Mouse (Mus musculus) heart, embryonic 13.5 days (tissue): ENCODE results near the gene Tom1l1. TPM values are rescaled to one million over a fixed set of nuclear protein-coding genes. Genes with fewer than 3 reads are reported as not detected.

Experiments
- ATAC-seq: fragments of 200-750 bp; cut with Nextera tagmentation; 2 replicates; pipeline ENCODE4 v1.8.0; 2017; ENCODE audit warnings: moderate TSS enrichment; ENCODE audit not compliant: insufficient number of reproducible peaks, low FRiP score, low TSS enrichment; ENCODE audit errors: extremely low read depth
- H3K27ac ChIP-seq: fragments of 300-500 bp; sonication (generic); replicated peaks from 2 replicates; pipeline ENCODE4 v1.5.1; 2015; ENCODE audit warnings: moderate library complexity, mild to moderate bottlenecking, inconsistent platforms
- H3K27me3 ChIP-seq: fragments of 300-500 bp; sonication (generic); replicated peaks from 2 replicates; pipeline ENCODE4 v1.6.1; 2015; ENCODE audit warnings: mild to moderate bottlenecking, inconsistent platforms
- H3K36me3 ChIP-seq: fragments of 300-500 bp; sonication (generic); 2 replicates; pipeline ENCODE4 v1.6.1; 2015; ENCODE audit warnings: mild to moderate bottlenecking, inconsistent platforms
- H3K4me1 ChIP-seq: fragments of 300-500 bp; sonication (generic); 2 replicates; pipeline ENCODE4 v1.6.1; 2015; ENCODE audit warnings: inconsistent platforms
- H3K4me2 ChIP-seq: fragments of 300-500 bp; sonication (generic); 2 replicates; pipeline ENCODE4 v1.6.1; 2015; ENCODE audit warnings: inconsistent platforms, mild to moderate bottlenecking, moderate library complexity
- H3K4me3 ChIP-seq: fragments of 300-500 bp; sonication (generic); 2 replicates; pipeline ENCODE4 v1.5.1; 2015; ENCODE audit warnings: moderate library complexity, mild to moderate bottlenecking, inconsistent platforms
- H3K9ac ChIP-seq: fragments of 300-500 bp; sonication (generic); 2 replicates; pipeline ENCODE4 v1.6.1; 2015; ENCODE audit warnings: inconsistent platforms, mild to moderate bottlenecking, moderate library complexity
- H3K9me3 ChIP-seq: fragments of 300-500 bp; sonication (generic); 2 replicates; pipeline ENCODE4 v1.6.1; 2016; ENCODE audit warnings: inconsistent platforms
- WGBS: fragments of 180-500 bp; shearing (Covaris S2); methylation state at CpG from one replicate; pipeline ENCODE4 v1.1.7; 2015; ENCODE audit warnings: mixed read lengths; 5-methylcytosine and 5-hydroxymethylcytosine counted together
- polyA plus RNA-seq: library from polyadenylated mRNA; unstranded; fragments of >200 nt; fragmentation: Nextera tagmentation; extraction: Ambion mirVana; gene quantifications from 2 replicates; pipeline ENCODE4 v1.2.1, GENCODE M21; 2015

The Tom1l1 gene
- polyA plus RNA-seq, 1 experiment from 2014 or later: 29.3 TPM

DNA sequence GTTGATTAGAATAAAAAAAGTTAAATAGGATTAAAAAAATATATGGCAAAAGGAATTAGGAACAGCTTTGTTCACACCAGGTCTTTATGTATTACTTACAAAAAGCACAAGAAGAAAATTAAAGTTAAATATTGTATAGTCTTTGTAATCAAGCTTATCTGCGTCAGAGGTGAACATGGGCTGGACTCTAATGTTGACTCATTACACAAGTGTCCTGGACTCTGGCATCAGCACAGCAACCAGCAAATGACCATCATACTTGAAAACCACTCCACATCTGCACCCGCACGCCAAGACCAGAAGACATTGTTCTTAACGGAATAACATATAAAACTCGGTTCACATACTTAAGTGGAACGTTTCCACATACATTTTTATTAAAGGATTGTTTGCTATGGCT, 20.8 kb downstream of the Tom1l1 start:
- Histone ChIP-seq H3K27me3 (no peaks in the 10 kb centered on the region), H3K27ac (no peak overlapping the region), H3K4me3 (no peak overlapping the region), H3K36me3 (peaks cover 30% of the 10 kb centered on the region), H3K4me2 (no peak overlapping the region), H3K4me1 (peaks cover 41% of the 10 kb centered on the region), H3K9me3 (no peaks in the 10 kb centered on the region), H3K9ac (no peak overlapping the region)
- WGBS: 90% methylated on average over 6 of the region's 6 CpGs
- no peak for ATAC-seq

DNA sequence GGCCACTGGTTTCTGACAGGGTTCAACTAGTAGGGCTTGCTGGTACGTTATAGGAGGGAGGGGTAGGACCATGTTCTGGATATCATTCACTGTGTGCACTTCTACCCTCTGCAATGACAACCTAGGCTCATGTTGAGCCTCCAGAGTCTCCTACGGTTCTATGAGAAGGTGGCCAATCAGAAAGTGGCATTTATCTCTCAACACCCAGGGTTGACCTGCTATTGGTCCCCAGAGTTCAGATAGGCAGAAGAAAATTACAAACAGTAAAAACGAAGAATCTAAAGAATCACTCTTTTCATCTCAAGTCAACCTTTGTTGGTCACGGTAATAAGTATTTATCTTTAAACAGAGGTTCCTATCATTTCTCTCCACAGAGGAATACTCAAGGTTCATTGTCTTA, 21.2 kb downstream of the Tom1l1 start:
- Histone ChIP-seq H3K4me3 (no peak overlapping the region), H3K27me3 (no peaks in the 10 kb centered on the region), H3K27ac (0 out of 2 replicates have a peak overlapping the region, but pooled peaks have one; percentile 7)

DNA sequence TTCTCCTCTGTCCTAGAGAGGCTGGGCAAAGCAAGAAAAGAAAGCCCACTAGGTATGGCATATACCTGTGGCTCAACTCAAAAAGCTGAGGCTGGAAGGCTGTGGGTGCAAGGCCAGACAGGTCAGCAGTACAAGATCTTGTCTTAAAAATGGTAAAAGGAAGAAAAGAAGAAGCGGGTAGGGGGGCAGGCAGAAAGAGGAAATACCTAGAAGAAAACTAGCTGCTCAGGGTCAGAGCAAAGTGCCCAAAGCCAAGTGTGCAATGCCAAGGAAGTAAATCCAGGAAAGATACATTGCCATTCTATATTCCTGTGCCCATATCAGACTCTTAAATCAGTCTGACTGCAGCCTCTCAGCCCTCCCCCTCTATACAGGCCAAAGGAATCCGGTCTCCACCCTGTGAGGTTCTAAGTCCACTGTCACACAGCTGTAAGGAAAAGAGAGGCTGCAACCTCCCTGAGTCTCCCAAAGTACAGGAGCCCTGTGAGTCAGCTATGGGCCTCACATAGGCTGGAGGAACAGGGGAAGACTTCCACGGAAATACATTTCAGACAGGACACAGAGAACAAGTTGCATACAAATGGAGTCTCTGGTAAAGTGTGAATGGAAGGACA, 21.9 kb downstream of the Tom1l1 start:
- peaks cover 33% of the 10 kb centered on the region for H3K36me3 ChIP-seq
- no peak overlapping the region for H3K9ac ChIP-seq
- no peak overlapping the region for H3K4me3 ChIP-seq
- H3K27ac ChIP-seq: no peak overlapping the region
- H3K4me2 ChIP-seq: no peak overlapping the region
- 63% methylated on average over 3 of the region's 3 CpGs for WGBS
- H3K27me3 ChIP-seq: no peaks in the 10 kb centered on the region
- H3K9me3 ChIP-seq: no peaks in the 10 kb centered on the region
- no peak for ATAC-seq
- H3K4me1 ChIP-seq: peaks cover 41% of the 10 kb centered on the region

More for the DNA sequence above, 21.2 kb downstream of the Tom1l1 start:
- Histone ChIP-seq H3K36me3 (peaks cover 28% of the 10 kb centered on the region), H3K9ac (no peak overlapping the region), H3K4me1 (peaks cover 41% of the 10 kb centered on the region), H3K9me3 (no peaks in the 10 kb centered on the region), H3K4me2 (no peak overlapping the region)
- ATAC-seq: no peak
- 70% methylated on average over 4 of the region's 4 CpGs for WGBS

DNA sequence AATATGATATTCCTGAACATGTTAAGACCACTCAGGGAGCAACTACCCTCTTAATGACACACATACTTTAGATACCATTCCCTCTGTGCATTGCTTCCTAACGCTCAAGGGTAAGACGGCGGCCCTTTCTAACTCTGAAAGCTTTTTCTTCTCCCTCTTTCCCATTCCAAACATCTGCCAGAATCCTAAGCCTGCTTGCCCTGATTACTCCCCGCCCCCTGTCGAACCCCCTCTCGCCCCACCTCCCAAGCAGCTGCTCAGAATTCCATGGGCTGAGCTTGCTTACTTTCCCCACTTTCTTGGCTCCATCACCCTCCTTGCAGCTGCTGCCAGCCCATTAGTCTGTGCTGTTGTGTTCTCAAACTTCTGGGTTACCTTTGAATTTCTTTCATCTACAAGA, 23.0 kb downstream of the Tom1l1 start:
- H3K9me3 ChIP-seq: no peaks in the 10 kb centered on the region
- peak overlapping the region; percentile 53 for H3K4me2 ChIP-seq
- H3K36me3 ChIP-seq: peaks cover 39% of the 10 kb centered on the region
- 0 out of 2 replicates have a peak overlapping the region, but pooled peaks have one; percentile 4 for H3K4me3 ChIP-seq
- H3K9ac ChIP-seq: peak overlapping the region; percentile 50
- peak overlapping the region; percentile 74 for H3K27ac ChIP-seq
- ATAC-seq: no peak
- 9% methylated on average over 6 of the region's 6 CpGs for WGBS
- peaks cover 41% of the 10 kb centered on the region for H3K4me1 ChIP-seq
- H3K27me3 ChIP-seq: no peaks in the 10 kb centered on the region

DNA sequence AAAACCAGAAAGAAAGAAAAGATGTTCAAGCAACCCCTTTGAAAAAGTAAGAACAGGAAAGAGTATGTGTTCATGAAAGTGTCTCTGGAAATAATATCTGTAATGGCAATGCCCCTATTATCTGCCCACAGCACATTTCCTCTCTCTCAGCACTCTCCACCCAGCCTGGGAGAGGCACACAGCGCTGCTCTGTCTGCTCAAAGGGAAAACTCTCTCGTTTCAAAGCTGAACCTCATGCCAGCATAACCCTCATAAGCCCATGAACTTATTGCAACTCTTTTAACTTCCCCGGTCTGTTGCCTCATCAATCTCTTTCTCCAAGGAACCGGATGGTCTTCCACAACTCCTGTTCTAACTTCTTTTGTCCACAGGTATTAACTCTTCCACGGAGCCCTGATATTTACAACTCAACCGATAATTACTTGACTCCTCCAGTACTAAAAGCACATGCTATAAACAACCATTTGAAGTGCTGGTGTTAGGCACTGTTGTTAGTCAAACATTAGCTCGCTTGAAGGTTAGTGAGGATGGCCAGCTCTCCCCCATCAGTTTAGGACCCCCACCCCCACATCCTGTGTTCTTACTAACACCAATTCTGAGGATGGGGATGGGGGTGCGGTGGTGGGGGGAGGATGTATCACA, 23.7 kb downstream of the Tom1l1 start:
- Histone ChIP-seq H3K4me2 (peak overlapping the region; percentile 53), H3K4me3 (0 out of 2 replicates have a peak overlapping the region, but pooled peaks have one; percentile 4), H3K27ac (peak overlapping the region; percentile 74), H3K9me3 (no peaks in the 10 kb centered on the region), H3K36me3 (peaks cover 39% of the 10 kb centered on the region), H3K27me3 (no peaks in the 10 kb centered on the region), H3K4me1 (peaks cover 41% of the 10 kb centered on the region), H3K9ac (peak overlapping the region; percentile 50)
- WGBS: 18% methylated on average over 8 of the region's 8 CpGs
- ATAC-seq: peak; percentile 63; the same call in 1 of the 2 replicates

DNA sequence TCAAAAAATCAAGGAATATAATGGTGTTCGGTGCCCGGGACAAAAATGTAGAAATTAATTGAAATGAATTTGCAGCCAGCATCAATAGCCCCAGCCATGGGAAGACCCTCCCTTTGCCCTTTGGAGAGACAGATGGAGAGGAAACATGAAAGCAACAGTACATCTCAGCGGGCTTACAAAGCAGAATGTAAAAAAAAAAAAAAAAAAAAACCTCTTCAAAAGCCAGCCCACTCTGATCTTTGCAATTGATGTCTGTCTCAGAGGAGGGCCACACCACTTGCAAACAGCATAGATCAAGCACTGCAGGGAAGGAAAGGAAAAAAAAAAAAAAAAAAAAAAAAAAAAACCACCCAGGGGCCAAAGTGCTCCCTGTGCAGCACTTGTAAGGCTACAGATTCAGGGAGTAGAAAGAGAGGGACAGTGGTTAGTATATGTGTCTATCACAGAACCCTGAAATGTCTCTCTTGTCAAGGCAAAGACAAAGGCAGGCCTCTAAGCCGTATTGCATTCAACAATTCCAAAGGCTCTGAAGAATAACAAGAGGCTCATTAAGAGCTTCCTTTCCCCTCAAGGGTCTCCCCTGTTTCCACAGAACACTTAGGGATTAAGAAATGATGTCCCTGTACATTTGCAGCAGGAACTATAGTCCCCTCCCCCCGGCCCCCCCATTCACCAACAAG, 24.4 kb downstream of the Tom1l1 start:
- Histone ChIP-seq H3K27ac (peak overlapping the region; percentile 74), H3K9ac (no peak overlapping the region), H3K36me3 (peaks cover 39% of the 10 kb centered on the region), H3K4me3 (no peak overlapping the region), H3K4me1 (peaks cover 41% of the 10 kb centered on the region), H3K9me3 (no peaks in the 10 kb centered on the region), H3K4me2 (peak overlapping the region; percentile 53), H3K27me3 (no peaks in the 10 kb centered on the region)
- ATAC-seq: no peak
- WGBS: 53% methylated on average over 5 of the region's 5 CpGs

DNA sequence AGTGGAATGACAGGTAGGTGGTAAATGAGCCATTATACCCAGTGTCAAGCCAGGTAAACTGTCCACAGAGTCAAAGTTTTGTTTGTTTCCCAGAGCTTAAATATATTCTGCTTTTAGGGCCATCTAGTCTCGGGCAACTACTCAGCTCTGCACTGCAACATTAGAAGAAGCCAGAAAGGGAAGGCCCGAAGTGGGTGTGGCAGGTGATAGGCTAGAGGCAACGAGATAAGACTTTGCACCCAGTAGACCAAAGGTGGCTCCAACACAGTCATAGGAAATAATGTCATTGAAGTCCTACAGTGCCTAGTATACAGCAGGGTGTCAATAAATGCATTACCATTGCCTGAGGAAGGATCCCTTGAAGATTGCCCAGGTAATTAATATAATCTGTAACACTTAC, 25.1 kb downstream of the Tom1l1 start:
- peaks cover 34% of the 10 kb centered on the region for H3K36me3 ChIP-seq
- peaks cover 41% of the 10 kb centered on the region for H3K4me1 ChIP-seq
- no peak for ATAC-seq
- H3K27ac ChIP-seq: no peak overlapping the region
- WGBS: 52% methylated on average over 3 of the region's 3 CpGs
- no peaks in the 10 kb centered on the region for H3K9me3 ChIP-seq
- H3K9ac ChIP-seq: no peak overlapping the region
- no peak overlapping the region for H3K4me3 ChIP-seq
- H3K27me3 ChIP-seq: no peaks in the 10 kb centered on the region
- H3K4me2 ChIP-seq: no peak overlapping the region

DNA sequence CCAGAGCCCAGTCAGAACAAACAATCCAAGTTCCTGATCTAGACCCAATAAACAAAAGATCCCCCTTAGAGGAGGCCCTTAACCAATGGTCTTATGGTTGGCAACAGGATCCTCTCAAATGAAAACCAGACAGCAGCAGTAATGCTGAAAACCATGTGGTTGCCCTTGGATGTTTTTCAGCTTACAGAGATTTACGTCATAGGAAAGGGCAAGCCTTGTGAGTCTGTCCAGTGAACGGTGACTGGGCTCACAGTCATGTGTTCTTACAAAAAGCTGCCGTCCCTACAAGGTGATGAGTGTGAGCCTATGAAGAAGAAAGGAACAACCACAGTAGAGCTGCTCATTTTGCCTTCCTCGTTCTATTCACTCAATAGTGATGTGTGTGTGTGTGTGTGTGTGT, 27.5 kb downstream of the Tom1l1 start:
- Histone ChIP-seq H3K36me3 (peaks cover 56% of the 10 kb centered on the region), H3K4me2 (no peak overlapping the region), H3K4me1 (peaks cover 28% of the 10 kb centered on the region), H3K9me3 (no peaks in the 10 kb centered on the region), H3K27ac (no peak overlapping the region), H3K27me3 (no peaks in the 10 kb centered on the region), H3K4me3 (no peak overlapping the region), H3K9ac (no peak overlapping the region)
- 77% methylated on average over 4 of the region's 4 CpGs for WGBS
- no peak for ATAC-seq

DNA sequence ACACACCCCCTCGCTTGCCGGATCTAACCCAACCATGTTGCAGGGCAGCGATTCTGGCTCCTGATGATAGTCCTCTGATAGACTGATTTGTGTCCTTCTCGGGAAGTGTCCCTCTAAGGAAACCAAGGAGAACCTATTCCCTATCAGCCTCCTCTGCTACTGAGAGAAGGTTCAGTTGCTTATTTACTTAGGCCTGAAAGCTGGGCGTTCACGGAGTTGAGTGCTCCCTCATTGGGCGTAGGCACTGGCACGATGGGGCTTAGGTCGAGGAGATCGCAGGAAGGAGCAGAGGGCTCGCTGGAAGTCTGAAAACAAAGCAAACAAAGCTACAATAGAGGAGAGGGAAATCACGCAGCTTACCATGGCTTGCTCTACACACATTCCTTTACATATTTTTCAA, 30.6 kb downstream of the Tom1l1 start:
- ATAC-seq: no peak
- 90% methylated on average over 12 of the region's 12 CpGs for WGBS
- no peak overlapping the region for H3K4me2 ChIP-seq
- no peaks in the 10 kb centered on the region for H3K27me3 ChIP-seq
- no peaks in the 10 kb centered on the region for H3K9me3 ChIP-seq
- H3K27ac ChIP-seq: no peak overlapping the region
- no peak overlapping the region for H3K9ac ChIP-seq
- H3K4me3 ChIP-seq: no peak overlapping the region
- peaks cover 79% of the 10 kb centered on the region for H3K36me3 ChIP-seq
- H3K4me1 ChIP-seq: no peaks in the 10 kb centered on the region; the same call in 1 of the 2 replicates

DNA sequence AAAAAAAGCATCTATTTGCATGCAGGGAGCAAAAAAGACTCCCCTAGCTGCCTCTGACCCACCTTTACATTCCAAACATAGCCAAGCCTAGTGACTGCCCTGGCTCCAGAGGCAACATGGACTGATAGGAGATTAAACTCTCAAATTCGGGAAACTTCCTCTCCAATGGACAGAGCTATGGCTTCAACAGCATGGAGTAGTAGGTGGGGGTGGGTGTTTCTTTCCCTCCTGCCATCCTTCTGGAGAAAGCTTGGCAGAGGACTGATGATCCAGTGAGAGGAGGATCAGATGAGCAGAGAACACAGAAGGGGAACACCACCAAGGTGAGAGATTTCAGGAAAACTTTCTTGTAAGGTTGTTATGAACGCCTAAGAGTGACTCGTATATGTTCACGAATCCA, 35.6 kb downstream of the Tom1l1 start:
- no peak overlapping the region for H3K4me3 ChIP-seq
- no peaks in the 10 kb centered on the region for H3K27me3 ChIP-seq
- WGBS: 78% methylated on average over 4 of the region's 4 CpGs
- no peaks in the 10 kb centered on the region for H3K9me3 ChIP-seq
- ATAC-seq: no peak
- H3K4me2 ChIP-seq: no peak overlapping the region
- H3K27ac ChIP-seq: no peak overlapping the region
- H3K4me1 ChIP-seq: peaks cover 9% of the 10 kb centered on the region; the same call in 1 of the 2 replicates
- no peak overlapping the region for H3K9ac ChIP-seq
- peaks cover 91% of the 10 kb centered on the region for H3K36me3 ChIP-seq

DNA sequence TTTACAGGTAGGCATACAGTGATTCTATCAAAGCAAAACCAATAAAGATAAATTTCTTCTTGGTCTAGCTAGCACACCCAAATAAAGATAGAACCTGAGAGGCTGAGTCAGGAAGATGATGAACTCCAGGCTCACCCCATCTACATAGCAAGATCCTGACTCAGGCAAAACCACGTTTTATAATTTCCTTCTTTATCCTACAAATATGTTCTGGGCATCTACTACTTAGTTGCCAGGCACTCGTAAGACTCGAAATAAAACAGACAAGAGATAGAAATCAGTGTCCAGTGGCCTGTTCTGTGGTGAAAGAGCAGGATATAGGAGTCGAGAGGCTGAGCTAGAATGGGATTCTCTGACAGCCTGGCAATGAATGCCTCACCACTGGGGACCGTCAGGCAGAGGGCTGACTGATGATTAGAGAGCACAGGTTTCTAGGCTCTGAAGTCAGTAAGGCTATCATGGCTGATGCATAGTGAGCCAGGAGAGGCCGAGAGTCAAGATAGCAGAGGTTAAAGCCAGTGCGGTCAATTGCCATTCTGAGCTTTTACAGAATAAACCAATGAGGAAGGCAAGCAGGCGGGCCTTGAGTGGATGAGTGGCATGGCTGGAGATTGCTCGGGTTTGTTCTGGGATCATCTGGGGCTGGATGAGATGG, 37.8 kb downstream of the Tom1l1 start:
- Histone ChIP-seq H3K27ac (no peak overlapping the region), H3K27me3 (no peaks in the 10 kb centered on the region), H3K4me1 (peaks cover 9% of the 10 kb centered on the region; the same call in 1 of the 2 replicates), H3K4me2 (no peak overlapping the region), H3K4me3 (no peak overlapping the region), H3K9me3 (no peaks in the 10 kb centered on the region), H3K9ac (no peak overlapping the region), H3K36me3 (peaks cover 89% of the 10 kb centered on the region)
- no peak for ATAC-seq
- WGBS: 51% methylated on average over 9 of the region's 9 CpGs
